Mouse (Mus musculus): ENCODE measurements at regions not wholly inside any gene's neighbourhood (a gene's known extent, or its start where the extent isn't known, plus 50 kb on each side); places are given as distances from the start of the nearest gene placed in this dataset.

DNA sequence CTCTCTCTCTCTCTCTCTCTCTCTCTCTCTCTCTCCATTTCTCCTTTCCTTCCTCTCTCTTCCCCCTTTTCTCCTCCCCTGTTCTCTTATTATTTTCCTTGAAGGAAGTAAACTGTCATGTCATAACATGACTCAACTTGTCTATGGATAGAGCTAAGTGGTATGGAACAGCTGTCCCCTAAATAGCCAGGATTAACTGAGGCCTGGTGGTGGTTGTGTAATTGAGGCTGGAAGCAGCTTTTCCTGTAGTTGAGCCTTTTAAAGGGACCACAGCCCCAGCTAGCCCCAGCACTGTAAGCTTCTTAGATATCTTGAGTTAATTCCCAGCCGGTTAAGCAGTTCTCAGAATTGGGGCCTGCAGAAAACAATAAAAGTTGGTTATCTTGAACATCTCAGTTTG lies 243.7 kb upstream of the Nbea start:
- DNase-seq (ENCODE audit: low read depth, low spot score) = no peak
- Histone ChIP-seq H3K4me1 (ENCODE audit: control insufficient read depth in 2 of 2, insufficient read depth in 2 of 2, low read length in 2 of 2, poor library complexity in 1 of 2) (no peaks in the 10 kb centered on the region), H3K27ac (ENCODE audit: insufficient read depth, low read depth, low read length, poor library complexity, severe bottlenecking) (no peak overlapping the region), H3K36me3 (ENCODE audit: control insufficient read depth, insufficient read depth, low read length, poor library complexity, severe bottlenecking) (no peaks in the 10 kb centered on the region), H3K4me3 (ENCODE audit: insufficient read depth in 1 of 2, low read depth in 1 of 2, low read length in 2 of 2, poor library complexity in 1 of 2, severe bottlenecking in 1 of 2) (no peak overlapping the region), H3K9me3 (ENCODE audit: control insufficient read depth, insufficient read depth, low read depth, low read length) (no peaks in the 10 kb centered on the region), H3K9ac (ENCODE audit: insufficient read depth, low read depth, low read length, poor library complexity, severe bottlenecking) (no peak overlapping the region)
- TF ChIP-seq ZC3H11A (IDR thresholded peaks at IDR 0.05; ENCODE audit: borderline replicate concordance, low read depth, low read length) (no peak), MAFK (IDR thresholded peaks at IDR 0.05; ENCODE audit: insufficient read depth, low read depth, low read length) (no peak), CHD2 (IDR thresholded peaks at IDR 0.05; ENCODE audit: low read depth, low read length) (no peak), HCFC1 (IDR thresholded peaks at IDR 0.05; ENCODE audit: borderline replicate concordance, insufficient read depth, low read length) (no peak), ZNF384 (IDR thresholded peaks at IDR 0.05; ENCODE audit: low read depth, low read length) (no peak)
- in situ Hi-C loops (cut with MboI; ENCODE audit: low sequenced_read_pairs in 2 of 2, unreplicated experiment in 2 of 2) = no loop called here

- H3K9me3 ChIP-seq (ENCODE audit: control insufficient read depth, insufficient read depth, low read depth, low read length) = no peaks in the 10 kb centered on the region
- in situ Hi-C loops (cut with MboI; ENCODE audit: low sequenced_read_pairs in 2 of 2, unreplicated experiment in 2 of 2) = no loop called here
- H3K36me3 ChIP-seq (ENCODE audit: control insufficient read depth, insufficient read depth, low read length, poor library complexity, severe bottlenecking) = no peaks in the 10 kb centered on the region
- TF ChIP-seq ZC3H11A (IDR thresholded peaks at IDR 0.05; ENCODE audit: borderline replicate concordance, low read depth, low read length) (no peak), ZNF384 (IDR thresholded peaks at IDR 0.05; ENCODE audit: low read depth, low read length) (no peak), MAFK (IDR thresholded peaks at IDR 0.05; ENCODE audit: insufficient read depth, low read depth, low read length) (no peak), HCFC1 (IDR thresholded peaks at IDR 0.05; ENCODE audit: borderline replicate concordance, insufficient read depth, low read length) (no peak), CHD2 (IDR thresholded peaks at IDR 0.05; ENCODE audit: low read depth, low read length) (no peak)
- no peak for DNase-seq (ENCODE audit: low read depth, low spot score)
- H3K4me1 ChIP-seq (ENCODE audit: control insufficient read depth in 2 of 2, insufficient read depth in 2 of 2, low read length in 2 of 2, poor library complexity in 1 of 2) = no peaks in the 10 kb centered on the region
- H3K4me3 ChIP-seq (ENCODE audit: insufficient read depth in 1 of 2, low read depth in 1 of 2, low read length in 2 of 2, poor library complexity in 1 of 2, severe bottlenecking in 1 of 2) = no peak overlapping the region
- no peak overlapping the region for H3K9ac ChIP-seq (ENCODE audit: insufficient read depth, low read depth, low read length, poor library complexity, severe bottlenecking)
- no peak overlapping the region for H3K27ac ChIP-seq (ENCODE audit: insufficient read depth, low read depth, low read length, poor library complexity, severe bottlenecking)
Measured at GRCm38 (mm10) chr3:56397851-56398496, 214.5 kb upstream of the Nbea start.

GRCm38 (mm10) chr3:56393134-56393533 lies 209.6 kb upstream of the Nbea start:
- DNase-seq (ENCODE audit: low read depth, low spot score) = no peak
- Histone ChIP-seq H3K4me1 (ENCODE audit: control insufficient read depth in 2 of 2, insufficient read depth in 2 of 2, low read length in 2 of 2, poor library complexity in 1 of 2) (no peaks in the 10 kb centered on the region), H3K9ac (ENCODE audit: insufficient read depth, low read depth, low read length, poor library complexity, severe bottlenecking) (no peak overlapping the region), H3K36me3 (ENCODE audit: control insufficient read depth, insufficient read depth, low read length, poor library complexity, severe bottlenecking) (no peaks in the 10 kb centered on the region), H3K9me3 (ENCODE audit: control insufficient read depth, insufficient read depth, low read depth, low read length) (no peaks in the 10 kb centered on the region), H3K4me3 (ENCODE audit: insufficient read depth in 1 of 2, low read depth in 1 of 2, low read length in 2 of 2, poor library complexity in 1 of 2, severe bottlenecking in 1 of 2) (no peak overlapping the region), H3K27ac (ENCODE audit: insufficient read depth, low read depth, low read length, poor library complexity, severe bottlenecking) (no peak overlapping the region)
- TF ChIP-seq ZC3H11A (IDR thresholded peaks at IDR 0.05; ENCODE audit: borderline replicate concordance, low read depth, low read length) = no peak
- no peak for TF ChIP-seq HCFC1 (IDR thresholded peaks at IDR 0.05; ENCODE audit: borderline replicate concordance, insufficient read depth, low read length)
- TF ChIP-seq ZNF384 (IDR thresholded peaks at IDR 0.05; ENCODE audit: low read depth, low read length) = no peak
- no peak for TF ChIP-seq CHD2 (IDR thresholded peaks at IDR 0.05; ENCODE audit: low read depth, low read length)
- no peak for TF ChIP-seq MAFK (IDR thresholded peaks at IDR 0.05; ENCODE audit: insufficient read depth, low read depth, low read length)
- in situ Hi-C loops (cut with MboI; ENCODE audit: low sequenced_read_pairs in 2 of 2, unreplicated experiment in 2 of 2) = no loop called here

DNA sequence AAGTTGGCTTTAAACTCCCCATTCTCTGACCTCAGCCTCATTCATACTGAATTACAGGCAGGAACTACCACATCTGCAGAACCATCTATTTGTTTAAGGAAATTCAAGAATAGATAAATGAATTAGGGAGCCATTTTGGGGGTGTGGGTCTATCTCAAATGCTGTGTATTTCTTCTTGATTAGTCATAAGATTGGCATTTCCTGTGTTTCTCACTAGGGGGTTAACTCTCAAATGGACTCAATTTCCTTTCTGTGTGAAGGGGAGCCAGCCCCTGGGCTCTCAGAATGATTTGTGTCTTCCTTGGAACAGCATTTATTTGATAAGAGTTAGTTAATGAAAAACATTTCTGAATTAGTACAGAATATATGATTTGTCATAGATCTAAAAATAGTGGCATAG lies 196.8 kb upstream of the Nbea start:
- in situ Hi-C loops (cut with MboI; ENCODE audit: low sequenced_read_pairs in 2 of 2, unreplicated experiment in 2 of 2) = no loop called here
- H3K36me3 ChIP-seq (ENCODE audit: control insufficient read depth, insufficient read depth, low read length, poor library complexity, severe bottlenecking) = no peaks in the 10 kb centered on the region
- no peak overlapping the region for H3K9ac ChIP-seq (ENCODE audit: insufficient read depth, low read depth, low read length, poor library complexity, severe bottlenecking)
- no peaks in the 10 kb centered on the region for H3K4me1 ChIP-seq (ENCODE audit: control insufficient read depth in 2 of 2, insufficient read depth in 2 of 2, low read length in 2 of 2, poor library complexity in 1 of 2)
- TF ChIP-seq CHD2 (IDR thresholded peaks at IDR 0.05; ENCODE audit: low read depth, low read length) = no peak
- no peak for TF ChIP-seq ZNF384 (IDR thresholded peaks at IDR 0.05; ENCODE audit: low read depth, low read length)
- TF ChIP-seq MAFK (IDR thresholded peaks at IDR 0.05; ENCODE audit: insufficient read depth, low read depth, low read length) = no peak
- TF ChIP-seq ZC3H11A (IDR thresholded peaks at IDR 0.05; ENCODE audit: borderline replicate concordance, low read depth, low read length) = no peak
- no peak for TF ChIP-seq HCFC1 (IDR thresholded peaks at IDR 0.05; ENCODE audit: borderline replicate concordance, insufficient read depth, low read length)
- no peaks in the 10 kb centered on the region for H3K9me3 ChIP-seq (ENCODE audit: control insufficient read depth, insufficient read depth, low read depth, low read length)
- no peak overlapping the region for H3K27ac ChIP-seq (ENCODE audit: insufficient read depth, low read depth, low read length, poor library complexity, severe bottlenecking)
- no peak for DNase-seq (ENCODE audit: low read depth, low spot score)
- H3K4me3 ChIP-seq (ENCODE audit: insufficient read depth in 1 of 2, low read depth in 1 of 2, low read length in 2 of 2, poor library complexity in 1 of 2, severe bottlenecking in 1 of 2) = no peak overlapping the region

All from ES-E14 (cell line).